ENCODE assay signal across 8 mouse cellular contexts in the genomic region with DNA sequence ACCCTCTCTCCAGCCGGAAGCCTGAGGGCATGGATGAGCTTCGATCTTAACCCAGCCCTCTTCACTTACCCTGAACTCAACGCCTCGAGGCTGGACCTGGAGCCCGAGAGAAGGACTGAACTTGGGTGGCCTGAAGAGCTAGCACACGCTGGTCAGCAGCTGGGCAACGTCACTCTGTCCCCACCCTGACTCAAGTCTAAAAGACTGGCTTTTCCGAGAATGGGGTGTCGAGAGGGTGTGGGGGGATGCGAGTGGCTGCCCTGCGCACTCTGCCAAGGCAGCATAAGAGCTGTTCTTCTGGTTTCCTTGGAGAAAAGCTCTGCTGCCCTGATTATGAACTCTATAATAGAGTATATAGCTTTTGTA. TPM values are rescaled to one million over a fixed set of nuclear protein-coding genes. Genes with fewer than 3 reads are reported as not detected.
DNase-seq lines count a peak whose midpoint lies in the region; ATAC-seq and TF ChIP-seq lines count a peak whose summit lies in the region.

No protein-coding gene starts in this region.

- H3K36me3 ChIP-seq in embryonic facial prominence, embryonic 13.5 days = no peaks in the 10 kb centered on the region
- H3K36me3 ChIP-seq in intestine, embryonic 16.5 days (ENCODE audit: control insufficient read depth, insufficient read depth, low read length) = no peaks in the 10 kb centered on the region
- H3K36me3 ChIP-seq in neural tube, embryonic 13.5 days = no peaks in the 10 kb centered on the region

- H3K9ac ChIP-seq in embryonic facial prominence, embryonic 13.5 days = peak overlapping the region; percentile 99
- H3K9ac ChIP-seq in intestine, embryonic 16.5 days (ENCODE audit: low read depth, low read length) = peak overlapping the region; percentile 93
- peak overlapping the region; percentile 89 for H3K9ac ChIP-seq in neural tube, embryonic 13.5 days

- WGBS in lung, adult 2 months = 2% methylated on average over 11 of the region's 11 CpGs
- WGBS in embryonic facial prominence, embryonic 13.5 days = under 1% methylated on average over 11 of the region's 11 CpGs
- 1% methylated on average over 11 of the region's 11 CpGs for WGBS in intestine, embryonic 16.5 days
- WGBS in neural tube, embryonic 13.5 days = 0% methylated on average over 11 of the region's 11 CpGs

- H3K9me3 ChIP-seq in embryonic facial prominence, embryonic 13.5 days = no peaks in the 10 kb centered on the region
- H3K9me3 ChIP-seq in intestine, embryonic 16.5 days (ENCODE audit: control insufficient read depth, low read length) = no peaks in the 10 kb centered on the region
- no peaks in the 10 kb centered on the region for H3K9me3 ChIP-seq in neural tube, embryonic 13.5 days

- DNase-seq in lung, adult 2 months = no peak
- DNase-seq in lung, postnatal 10 days = no peak
- DNase-seq in adrenal gland, postnatal 4 days (ENCODE audit: low spot score in 2 of 2) = no peak
- DNase-seq in cerebellum, postnatal 4 days (ENCODE audit: low spot score in 2 of 2) = no peak

- peak; percentile 41; the same call in 1 of the 2 replicates for TF ChIP-seq POLR2A in lung, adult 2 months (IDR thresholded peaks at IDR 0.05; ENCODE audit: borderline replicate concordance, extremely low read depth, low read depth, low read length)

- H3K4me1 ChIP-seq in lung, adult 2 months (ENCODE audit: control insufficient read depth, insufficient read depth, low read length) = peaks cover 36% of the 10 kb centered on the region
- H3K4me1 ChIP-seq in embryonic facial prominence, embryonic 13.5 days = peaks cover 65% of the 10 kb centered on the region
- H3K4me1 ChIP-seq in intestine, embryonic 16.5 days (ENCODE audit: control insufficient read depth, insufficient read depth, low read length) = peaks cover 59% of the 10 kb centered on the region
- H3K4me1 ChIP-seq in neural tube, embryonic 13.5 days (replicated peaks) = peaks cover 84% of the 10 kb centered on the region

- ATAC-seq in embryonic facial prominence, embryonic 13.5 days (ENCODE audit: insufficient number of reproducible peaks, insufficient read depth, low FRiP score, low TSS enrichment, low read depth) = no peak
- ATAC-seq in intestine, embryonic 16.5 days = no peak
- ATAC-seq in neural tube, embryonic 13.5 days (ENCODE audit: low read depth) = no peak
- no peak for ATAC-seq in activated CD4-positive, CD25-positive, alpha-beta regulatory T cell, adult 4 months

- TF ChIP-seq CTCF in lung, adult 2 months (IDR thresholded peaks at IDR 0.05; ENCODE audit: insufficient read depth, low read length) = no peak

- H3K4me3 ChIP-seq in lung, adult 2 months (replicated peaks; ENCODE audit: extremely low read depth, low read depth, low read length) = peak overlapping the region; percentile 86
- H3K4me3 ChIP-seq in embryonic facial prominence, embryonic 13.5 days = peak overlapping the region; percentile 94
- peak overlapping the region; percentile 82 for H3K4me3 ChIP-seq in intestine, embryonic 16.5 days (ENCODE audit: low read length)
- peak overlapping the region; percentile 57 for H3K4me3 ChIP-seq in neural tube, embryonic 13.5 days

- H3K27ac ChIP-seq in embryonic facial prominence, embryonic 13.5 days = peak overlapping the region; percentile 99
- peak overlapping the region; percentile 98 for H3K27ac ChIP-seq in intestine, embryonic 16.5 days (ENCODE audit: low read length)
- H3K27ac ChIP-seq in neural tube, embryonic 13.5 days (replicated peaks) = peak overlapping the region; percentile 93

- no peaks in the 10 kb centered on the region for H3K27me3 ChIP-seq in embryonic facial prominence, embryonic 13.5 days
- no peaks in the 10 kb centered on the region for H3K27me3 ChIP-seq in intestine, embryonic 16.5 days (replicated peaks; ENCODE audit: control insufficient read depth, insufficient read depth, low read length)
- peaks cover 24% of the 10 kb centered on the region for H3K27me3 ChIP-seq in neural tube, embryonic 13.5 days

- peak overlapping the region; percentile 78 for H3K4me2 ChIP-seq in embryonic facial prominence, embryonic 13.5 days
- H3K4me2 ChIP-seq in intestine, embryonic 16.5 days (ENCODE audit: low read depth, low read length) = peak overlapping the region; percentile 79
- H3K4me2 ChIP-seq in neural tube, embryonic 13.5 days = peak overlapping the region; percentile 82

RNA-seq across cellular contexts. Expression of gene Id3, which starts 1.6 kb away (rescaled TPM):
- polyA plus RNA-seq in lung, adult 2 months (2012; rRNA removed) = 390 and 505 TPM in 2 replicates
- 540 and 613 TPM in 2 replicates for polyA plus RNA-seq in embryonic facial prominence, embryonic 13.5 days (2015; fragmentation: Nextera tagmentation; extraction: Ambion mirVana)
- 232 and 245 TPM in 2 replicates for polyA plus RNA-seq in intestine, embryonic 16.5 days (2015; fragmentation: Nextera tagmentation; extraction: Ambion mirVana)
- 235 and 273 TPM in 2 replicates for polyA plus RNA-seq in neural tube, embryonic 13.5 days (2015; fragmentation: Nextera tagmentation; extraction: Ambion mirVana)
- 100 to 1,000 TPM; 281 to 355 TPM for polyA plus RNA-seq in activated CD4-positive, CD25-positive, alpha-beta regulatory T cell, adult 4 months (2017; shearing (Covaris generic))
- total RNA-seq in adrenal gland, postnatal 4 days (2021) = 10 to 100 TPM; 97.4 to 99.5 TPM

RNA-seq across cellular contexts. Expression of gene E2f2, which starts 27.3 kb away (rescaled TPM):
- 8.9 and 11.2 TPM in 2 replicates for polyA plus RNA-seq in lung, adult 2 months (2012; rRNA removed)
- polyA plus RNA-seq in embryonic facial prominence, embryonic 13.5 days (2015; fragmentation: Nextera tagmentation; extraction: Ambion mirVana) = 6.4 and 7.1 TPM in 2 replicates
- polyA plus RNA-seq in intestine, embryonic 16.5 days (2015; fragmentation: Nextera tagmentation; extraction: Ambion mirVana) = 7.5 and 9.3 TPM in 2 replicates
- 2.5 and 3.3 TPM in 2 replicates for polyA plus RNA-seq in neural tube, embryonic 13.5 days (2015; fragmentation: Nextera tagmentation; extraction: Ambion mirVana)
- 10 to 100 TPM; 22.0 to 34.6 TPM for polyA plus RNA-seq in activated CD4-positive, CD25-positive, alpha-beta regulatory T cell, adult 4 months (2017; shearing (Covaris generic))
- total RNA-seq in adrenal gland, postnatal 4 days (2021) = 10 to 100 TPM; 15.0 to 23.0 TPM
